Mouse (Mus musculus) stomach, postnatal 0 days (tissue): ENCODE measurements at regions not wholly inside any gene's neighbourhood (a gene's known extent, or its start where the extent isn't known, plus 50 kb on each side); places are given as distances from the start of the nearest gene placed in this dataset.

Experiments used
- CTCF ChIP-seq: IDR thresholded peaks from 2 replicates; pipeline ENCODE4 v1.5.1; 2016; ENCODE audit warnings: antibody characterized with exemption, low read depth, mild to moderate bottlenecking, moderate library complexity
- EP300 ChIP-seq: optimal IDR thresholded peaks from 2 replicates; pipeline ENCODE3; 2016; ENCODE audit warnings: antibody characterized with exemption

DNA sequence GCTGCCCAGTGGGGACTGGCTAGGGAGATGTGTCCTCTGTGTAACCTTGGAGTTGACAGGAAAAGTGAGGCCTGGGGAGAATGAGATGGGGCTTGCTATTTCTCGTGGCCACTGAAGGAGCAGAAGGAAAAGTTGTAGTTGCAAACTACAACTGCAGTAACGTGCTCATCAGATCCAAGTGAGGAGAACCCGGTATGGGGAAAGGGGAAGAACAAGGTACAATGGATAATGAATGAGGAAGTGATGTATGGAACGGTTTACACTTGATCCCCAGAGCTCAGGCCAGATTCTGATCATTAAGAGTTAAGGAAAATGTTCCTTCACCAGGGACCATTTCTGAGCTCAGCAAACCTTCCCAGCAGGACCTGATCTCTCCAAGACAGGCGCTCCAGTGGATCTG lies 92.6 kb downstream of the Phlda1 start:
- no peak for TF ChIP-seq CTCF
- no peak for TF ChIP-seq EP300
